Mouse (Mus musculus): ENCODE data around the gene Gas7.

DNA sequence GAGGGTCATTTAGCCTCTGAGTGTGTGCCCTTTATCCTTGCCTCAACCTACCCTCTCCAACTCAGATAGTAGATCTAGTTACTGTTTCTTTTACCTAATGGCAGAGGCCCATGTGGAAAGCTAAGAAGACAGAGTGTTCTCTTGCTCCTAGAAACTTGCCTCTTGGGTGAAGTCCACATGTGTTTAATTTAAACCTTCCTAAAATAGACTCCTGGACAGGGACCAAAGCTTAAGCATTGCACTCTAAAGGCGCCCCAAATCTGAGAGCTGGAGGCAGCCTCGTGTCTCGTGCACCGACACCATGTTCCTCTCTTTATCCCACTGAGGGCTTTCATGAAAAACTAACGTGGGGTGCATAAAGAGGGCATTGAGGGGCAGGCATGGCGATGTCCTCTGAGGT is 271.9 kb downstream of the Gas7 start:
- TF ChIP-seq MAFK (IDR thresholded peaks at IDR 0.05; ENCODE audit: insufficient read depth, low read depth, low read length) (no peak), CHD2 (IDR thresholded peaks at IDR 0.05; ENCODE audit: low read depth, low read length) (no peak), HCFC1 (IDR thresholded peaks at IDR 0.05; ENCODE audit: borderline replicate concordance, insufficient read depth, low read length) (no peak)

Measured in ES-E14 (cell line).